Mouse (Mus musculus) liver, postnatal 0 days (tissue): ENCODE measurements around the gene Hbq1a.
"Not testable (repeated sequence)": the region's sequence is repeated elsewhere in the genome, so short reads cannot be mapped to it uniquely, and the experiment has no call there.

Experiments used
- CTCF ChIP-seq: sonication (generic); IDR thresholded peaks from 2 replicates; pipeline ENCODE4 v1.5.1; 2016; ENCODE audit warnings: antibody characterized with exemption, low read depth
- EP300 ChIP-seq: IDR thresholded peaks from 2 replicates; pipeline ENCODE4 v1.6.1; 2016; ENCODE audit warnings: antibody characterized with exemption, low read depth, mild to moderate bottlenecking

GRCm38 (mm10) chr11:32299865-32300264 is at the start of gene Hbq1a:
- TF ChIP-seq CTCF = peak; percentile 89
- TF ChIP-seq EP300 = not testable (repeated sequence)
